Mouse (Mus musculus): ENCODE data around the gene Mark2.

The Mark2 gene

GRCm38 (mm10) chr19:7267091-7267741, 74.4 kb downstream of the Mark2 start, which contains the start of gene Rcor2:
Gene Rcor2 (plus strand): TSS chr19:7267325.
- DNase-seq (ENCODE audit: low spot score in 2 of 2) = no peak

- DNase-seq (ENCODE audit: low spot score in 2 of 2) = no peak
Measured at GRCm38 (mm10) chr19:7266421-7266831, 75.2 kb downstream of the Mark2 start.

GRCm38 (mm10) chr19:7265478-7266191, 76.0 kb downstream of the Mark2 start:
- no peak for DNase-seq (ENCODE audit: low spot score in 2 of 2)

- no peak for DNase-seq (ENCODE audit: low spot score in 2 of 2)
Measured at GRCm38 (mm10) chr19:7264766-7265331, 76.8 kb downstream of the Mark2 start.

GRCm38 (mm10) chr19:7264088-7264765, 77.4 kb downstream of the Mark2 start:
- DNase-seq (ENCODE audit: low spot score in 2 of 2) = peak; percentile 62 to 80

- no peak for DNase-seq (ENCODE audit: low spot score in 2 of 2)
Measured at GRCm38 (mm10) chr19:7262592-7262991, 79.1 kb downstream of the Mark2 start.

- DNase-seq (ENCODE audit: low spot score in 2 of 2) = no peak
Measured at GRCm38 (mm10) chr19:7261964-7262363, 79.7 kb downstream of the Mark2 start.

GRCm38 (mm10) chr19:7261476-7261875, 80.2 kb downstream of the Mark2 start:
- DNase-seq (ENCODE audit: low spot score in 2 of 2) = no peak

- no peak for DNase-seq (ENCODE audit: low spot score in 2 of 2)
Measured at GRCm38 (mm10) chr19:7257881-7258280, 83.8 kb downstream of the Mark2 start.

GRCm38 (mm10) chr19:7246021-7246420, 95.6 kb downstream of the Mark2 start:
- no peak for DNase-seq (ENCODE audit: low spot score in 2 of 2)

- peak; percentile 87 to 92 for DNase-seq (ENCODE audit: low spot score in 2 of 2)
Measured at GRCm38 (mm10) chr19:7240782-7241690, 100.6 kb downstream of the Mark2 start, which contains the start of gene Naa40. Gene Naa40 (minus strand): TSS chr19:7241183.

GRCm38 (mm10) chr19:7240291-7240690, 101.4 kb downstream of the Mark2 start:
- DNase-seq (ENCODE audit: low spot score in 2 of 2) = no peak

GRCm38 (mm10) chr19:7239574-7239973, 102.1 kb downstream of the Mark2 start:
- DNase-seq (ENCODE audit: low spot score in 2 of 2) = no peak

GRCm38 (mm10) chr19:7236742-7237141, 104.9 kb downstream of the Mark2 start:
- DNase-seq (ENCODE audit: low spot score in 2 of 2) = no peak

- DNase-seq (ENCODE audit: low spot score in 2 of 2) = no peak
Measured at GRCm38 (mm10) chr19:7236011-7236410, 105.6 kb downstream of the Mark2 start.

- no peak for DNase-seq (ENCODE audit: low spot score in 2 of 2)
Measured at GRCm38 (mm10) chr19:7235461-7235860, 106.2 kb downstream of the Mark2 start.

GRCm38 (mm10) chr19:7234537-7235221, 107.0 kb downstream of the Mark2 start:
- DNase-seq (ENCODE audit: low spot score in 2 of 2) = peak; percentile 48 to 71

- DNase-seq (ENCODE audit: low spot score in 2 of 2) = peak in 1 of 2 experiments; percentile 26
Measured at GRCm38 (mm10) chr19:7226511-7226914, 115.1 kb downstream of the Mark2 start.
